Mouse (Mus musculus): ENCODE results near the gene Vwa3b. TPM values are rescaled to one million over a fixed set of nuclear protein-coding genes. Genes with fewer than 3 reads are reported as not detected.

Gene Vwa3b
- polyA plus RNA-seq, 1 experiment from 2014 or later = 0.50 TPM

GRCm38 (mm10) chr1:37105194-37105593 lies 78.8 kb downstream of the Vwa3b start:
- Histone ChIP-seq H3K4me2 (ENCODE audit: low read length) (no peak overlapping the region), H3K36me3 (ENCODE audit: control insufficient read depth, insufficient read depth, low read length) (no peaks in the 10 kb centered on the region), H3K4me3 (ENCODE audit: control insufficient read depth in 1 of 2, insufficient read depth in 1 of 2, low read depth in 1 of 2, low read length in 2 of 2) (no peak overlapping the region), H3K9ac (ENCODE audit: low read length) (no peak overlapping the region), H3K27me3 (ENCODE audit: control insufficient read depth, insufficient read depth, low read length) (no peaks in the 10 kb centered on the region), H3K9me3 (ENCODE audit: control insufficient read depth, low read length) (no peaks in the 10 kb centered on the region), H3K27ac (replicated peaks in 1 of 2; ENCODE audit: control insufficient read depth in 1 of 2, insufficient read depth in 1 of 2, low read depth in 2 of 2, low read length in 2 of 2) (no peak overlapping the region), H3K4me1 (ENCODE audit: control insufficient read depth in 2 of 2, insufficient read depth in 2 of 2, low read length in 2 of 2) (no peaks in the 10 kb centered on the region)
- no peak for ATAC-seq (ENCODE audit: insufficient number of reproducible peaks, insufficient read depth, low FRiP score, low read depth)
- WGBS = 57% methylated on average over 3 of the region's 3 CpGs

- no peak overlapping the region for H3K4me2 ChIP-seq (ENCODE audit: low read length)
- H3K4me3 ChIP-seq (ENCODE audit: control insufficient read depth in 1 of 2, insufficient read depth in 1 of 2, low read depth in 1 of 2, low read length in 2 of 2) = no peak overlapping the region
- H3K27me3 ChIP-seq (ENCODE audit: control insufficient read depth, insufficient read depth, low read length) = no peaks in the 10 kb centered on the region
- WGBS = 64% methylated on average over 6 of the region's 6 CpGs
- H3K4me1 ChIP-seq (ENCODE audit: control insufficient read depth in 2 of 2, insufficient read depth in 2 of 2, low read length in 2 of 2) = no peaks in the 10 kb centered on the region
- H3K9me3 ChIP-seq (ENCODE audit: control insufficient read depth, low read length) = no peaks in the 10 kb centered on the region
- no peak for ATAC-seq (ENCODE audit: insufficient number of reproducible peaks, insufficient read depth, low FRiP score, low read depth)
- no peak overlapping the region for H3K27ac ChIP-seq (replicated peaks in 1 of 2; ENCODE audit: control insufficient read depth in 1 of 2, insufficient read depth in 1 of 2, low read depth in 2 of 2, low read length in 2 of 2)
- no peak overlapping the region for H3K9ac ChIP-seq (ENCODE audit: low read length)
- H3K36me3 ChIP-seq (ENCODE audit: control insufficient read depth, insufficient read depth, low read length) = no peaks in the 10 kb centered on the region
These were observed 87.4 kb downstream of the Vwa3b start for GRCm38 (mm10) chr1:37113781-37114180.

- Histone ChIP-seq H3K9ac (ENCODE audit: low read length) (no peak overlapping the region), H3K36me3 (ENCODE audit: control insufficient read depth, insufficient read depth, low read length) (no peaks in the 10 kb centered on the region), H3K27ac (replicated peaks in 1 of 2; ENCODE audit: control insufficient read depth in 1 of 2, insufficient read depth in 1 of 2, low read depth in 2 of 2, low read length in 2 of 2) (no peak overlapping the region), H3K9me3 (ENCODE audit: control insufficient read depth, low read length) (no peaks in the 10 kb centered on the region), H3K4me2 (ENCODE audit: low read length) (no peak overlapping the region), H3K4me1 (ENCODE audit: control insufficient read depth in 2 of 2, insufficient read depth in 2 of 2, low read length in 2 of 2) (no peaks in the 10 kb centered on the region), H3K4me3 (ENCODE audit: control insufficient read depth in 1 of 2, insufficient read depth in 1 of 2, low read depth in 1 of 2, low read length in 2 of 2) (no peak overlapping the region), H3K27me3 (ENCODE audit: control insufficient read depth, insufficient read depth, low read length) (no peaks in the 10 kb centered on the region)
- no peak for ATAC-seq (ENCODE audit: insufficient number of reproducible peaks, insufficient read depth, low FRiP score, low read depth)
- WGBS = 80% methylated on average over 5 of the region's 5 CpGs
These were observed 89.5 kb downstream of the Vwa3b start for GRCm38 (mm10) chr1:37115847-37116246.

GRCm38 (mm10) chr1:37116574-37116973 lies 90.2 kb downstream of the Vwa3b start:
- no peak overlapping the region for H3K4me3 ChIP-seq (ENCODE audit: control insufficient read depth in 1 of 2, insufficient read depth in 1 of 2, low read depth in 1 of 2, low read length in 2 of 2)
- H3K4me1 ChIP-seq (ENCODE audit: control insufficient read depth in 2 of 2, insufficient read depth in 2 of 2, low read length in 2 of 2) = no peaks in the 10 kb centered on the region
- no peak for ATAC-seq (ENCODE audit: insufficient number of reproducible peaks, insufficient read depth, low FRiP score, low read depth)
- 76% methylated on average over 9 of the region's 9 CpGs for WGBS
- H3K27ac ChIP-seq (replicated peaks in 1 of 2; ENCODE audit: control insufficient read depth in 1 of 2, insufficient read depth in 1 of 2, low read depth in 2 of 2, low read length in 2 of 2) = no peak overlapping the region
- H3K27me3 ChIP-seq (ENCODE audit: control insufficient read depth, insufficient read depth, low read length) = no peaks in the 10 kb centered on the region
- H3K36me3 ChIP-seq (ENCODE audit: control insufficient read depth, insufficient read depth, low read length) = no peaks in the 10 kb centered on the region
- H3K4me2 ChIP-seq (ENCODE audit: low read length) = no peak overlapping the region
- no peaks in the 10 kb centered on the region for H3K9me3 ChIP-seq (ENCODE audit: control insufficient read depth, low read length)
- H3K9ac ChIP-seq (ENCODE audit: low read length) = no peak overlapping the region

- no peak overlapping the region for H3K4me3 ChIP-seq (ENCODE audit: control insufficient read depth in 1 of 2, insufficient read depth in 1 of 2, low read depth in 1 of 2, low read length in 2 of 2)
- no peak for ATAC-seq (ENCODE audit: insufficient number of reproducible peaks, insufficient read depth, low FRiP score, low read depth)
- no peak overlapping the region for H3K9ac ChIP-seq (ENCODE audit: low read length)
- no peaks in the 10 kb centered on the region for H3K4me1 ChIP-seq (ENCODE audit: control insufficient read depth in 2 of 2, insufficient read depth in 2 of 2, low read length in 2 of 2)
- no peak overlapping the region for H3K4me2 ChIP-seq (ENCODE audit: low read length)
- no peaks in the 10 kb centered on the region for H3K9me3 ChIP-seq (ENCODE audit: control insufficient read depth, low read length)
- no peaks in the 10 kb centered on the region for H3K36me3 ChIP-seq (ENCODE audit: control insufficient read depth, insufficient read depth, low read length)
- 87% methylated on average over 5 of the region's 5 CpGs for WGBS
- H3K27me3 ChIP-seq (ENCODE audit: control insufficient read depth, insufficient read depth, low read length) = no peaks in the 10 kb centered on the region
- no peak overlapping the region for H3K27ac ChIP-seq (replicated peaks in 1 of 2; ENCODE audit: control insufficient read depth in 1 of 2, insufficient read depth in 1 of 2, low read depth in 2 of 2, low read length in 2 of 2)
These were observed 91.6 kb downstream of the Vwa3b start for GRCm38 (mm10) chr1:37117964-37118363.

- Histone ChIP-seq H3K9me3 (ENCODE audit: control insufficient read depth, low read length) (no peaks in the 10 kb centered on the region), H3K4me1 (ENCODE audit: control insufficient read depth in 2 of 2, insufficient read depth in 2 of 2, low read length in 2 of 2) (no peaks in the 10 kb centered on the region), H3K4me3 (ENCODE audit: control insufficient read depth in 1 of 2, insufficient read depth in 1 of 2, low read depth in 1 of 2, low read length in 2 of 2) (no peak overlapping the region), H3K27me3 (ENCODE audit: control insufficient read depth, insufficient read depth, low read length) (no peaks in the 10 kb centered on the region), H3K9ac (ENCODE audit: low read length) (no peak overlapping the region), H3K36me3 (ENCODE audit: control insufficient read depth, insufficient read depth, low read length) (no peaks in the 10 kb centered on the region), H3K4me2 (ENCODE audit: low read length) (no peak overlapping the region), H3K27ac (replicated peaks in 1 of 2; ENCODE audit: control insufficient read depth in 1 of 2, insufficient read depth in 1 of 2, low read depth in 2 of 2, low read length in 2 of 2) (no peak overlapping the region)
- WGBS = 44% methylated on average over 4 of the region's 4 CpGs
- no peak for ATAC-seq (ENCODE audit: insufficient number of reproducible peaks, insufficient read depth, low FRiP score, low read depth)
These were observed 95.9 kb downstream of the Vwa3b start for GRCm38 (mm10) chr1:37122306-37122705.

GRCm38 (mm10) chr1:37122798-37123197 lies 96.4 kb downstream of the Vwa3b start:
- Histone ChIP-seq H3K27ac (replicated peaks in 1 of 2; ENCODE audit: control insufficient read depth in 1 of 2, insufficient read depth in 1 of 2, low read depth in 2 of 2, low read length in 2 of 2) (no peak overlapping the region), H3K9me3 (ENCODE audit: control insufficient read depth, low read length) (no peaks in the 10 kb centered on the region), H3K9ac (ENCODE audit: low read length) (no peak overlapping the region), H3K27me3 (ENCODE audit: control insufficient read depth, insufficient read depth, low read length) (no peaks in the 10 kb centered on the region), H3K36me3 (ENCODE audit: control insufficient read depth, insufficient read depth, low read length) (no peaks in the 10 kb centered on the region), H3K4me2 (ENCODE audit: low read length) (no peak overlapping the region), H3K4me3 (ENCODE audit: control insufficient read depth in 1 of 2, insufficient read depth in 1 of 2, low read depth in 1 of 2, low read length in 2 of 2) (no peak overlapping the region), H3K4me1 (ENCODE audit: control insufficient read depth in 2 of 2, insufficient read depth in 2 of 2, low read length in 2 of 2) (no peaks in the 10 kb centered on the region)
- no peak for ATAC-seq (ENCODE audit: insufficient number of reproducible peaks, insufficient read depth, low FRiP score, low read depth)
- WGBS = 77% methylated on average over 3 of the region's 3 CpGs

- Histone ChIP-seq H3K4me1 (ENCODE audit: control insufficient read depth in 2 of 2, insufficient read depth in 2 of 2, low read length in 2 of 2) (no peaks in the 10 kb centered on the region), H3K4me3 (ENCODE audit: control insufficient read depth in 1 of 2, insufficient read depth in 1 of 2, low read depth in 1 of 2, low read length in 2 of 2) (no peak overlapping the region), H3K4me2 (ENCODE audit: low read length) (no peak overlapping the region), H3K9me3 (ENCODE audit: control insufficient read depth, low read length) (no peaks in the 10 kb centered on the region), H3K27me3 (ENCODE audit: control insufficient read depth, insufficient read depth, low read length) (no peaks in the 10 kb centered on the region), H3K36me3 (ENCODE audit: control insufficient read depth, insufficient read depth, low read length) (no peaks in the 10 kb centered on the region), H3K9ac (ENCODE audit: low read length) (no peak overlapping the region), H3K27ac (replicated peaks in 1 of 2; ENCODE audit: control insufficient read depth in 1 of 2, insufficient read depth in 1 of 2, low read depth in 2 of 2, low read length in 2 of 2) (no peak overlapping the region)
- 70% methylated on average over 12 of the region's 12 CpGs for WGBS
- no peak for ATAC-seq (ENCODE audit: insufficient number of reproducible peaks, insufficient read depth, low FRiP score, low read depth)
These were observed 98.4 kb downstream of the Vwa3b start for GRCm38 (mm10) chr1:37124696-37125349.

Data from heart, embryonic 14.5 days (tissue).